Mouse (Mus musculus): ENCODE measurements around the gene Lgalsl.

Gene Lgalsl

DNA sequence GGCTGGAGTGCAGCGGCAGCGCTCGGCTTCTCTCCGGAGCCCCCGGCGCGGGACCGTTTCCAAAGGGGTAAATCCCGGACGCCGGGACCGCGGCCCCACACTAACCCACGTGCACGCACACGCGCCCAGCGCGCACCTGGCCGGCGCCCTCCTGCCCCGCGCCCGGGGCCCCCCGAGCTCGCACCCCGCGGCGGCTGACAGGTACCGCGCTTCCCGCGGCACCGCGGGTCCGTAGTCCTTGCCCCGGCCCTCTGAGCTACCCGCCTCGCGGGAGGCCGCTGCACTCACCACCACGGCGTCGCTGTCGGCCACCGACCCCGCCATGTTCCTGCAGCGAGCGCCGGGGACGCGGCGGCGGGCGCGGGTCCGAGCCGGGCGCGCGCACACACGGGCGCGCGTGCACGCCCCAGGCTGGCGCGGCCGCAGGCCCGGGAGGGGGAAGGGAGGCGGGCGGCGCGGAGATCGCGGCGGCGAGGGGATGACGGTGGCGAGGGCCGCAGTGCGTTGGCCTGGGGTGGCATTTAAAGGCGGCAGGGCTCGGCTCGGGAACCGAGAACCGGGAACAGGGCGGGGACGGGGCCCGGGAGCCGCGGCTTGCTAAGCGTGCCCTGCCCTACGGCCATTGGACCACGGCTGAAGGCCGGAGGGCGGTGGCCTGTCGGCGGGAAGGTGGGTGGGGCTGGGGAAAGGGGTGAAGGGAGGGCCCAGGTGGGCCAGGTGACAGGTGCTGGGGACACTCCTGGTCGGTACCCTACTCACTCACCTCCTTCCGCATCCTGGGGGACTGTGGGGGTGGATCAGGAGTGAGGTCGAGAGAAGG lies at the start of gene Lgalsl:
Gene Lgalsl, minus strand, starts transcription at position 371 of the 820 bp plus-strand sequence.
- peak; percentile 86 for DNase-seq

- DNase-seq: no peak
Measured at GRCm38 (mm10) chr11:20878644-20879043, 47.8 kb upstream of the Lgalsl start.

GRCm38 (mm10) chr11:20877578-20878096 lies 46.8 kb upstream of the Lgalsl start:
- DNase-seq: no peak

DNA sequence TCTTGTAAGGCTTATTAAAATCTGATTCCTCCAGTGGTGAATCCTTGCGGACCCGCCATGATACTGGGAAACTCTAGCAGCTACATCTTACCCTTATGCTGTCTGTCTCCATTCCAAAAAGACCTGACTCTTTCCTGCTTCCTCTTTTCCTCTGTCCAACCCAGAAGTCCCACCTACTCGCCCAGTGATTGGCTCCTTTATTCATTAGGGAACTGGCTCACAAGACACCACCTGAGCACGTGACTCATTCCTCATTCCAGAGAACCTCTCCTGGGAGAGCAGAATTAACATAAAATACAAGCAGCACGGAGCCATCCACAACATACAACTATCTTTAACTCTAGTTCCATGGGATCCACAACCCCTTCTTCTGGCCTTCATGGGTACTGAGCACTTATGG lies 42.5 kb upstream of the Lgalsl start:
- DNase-seq: no peak

DNA sequence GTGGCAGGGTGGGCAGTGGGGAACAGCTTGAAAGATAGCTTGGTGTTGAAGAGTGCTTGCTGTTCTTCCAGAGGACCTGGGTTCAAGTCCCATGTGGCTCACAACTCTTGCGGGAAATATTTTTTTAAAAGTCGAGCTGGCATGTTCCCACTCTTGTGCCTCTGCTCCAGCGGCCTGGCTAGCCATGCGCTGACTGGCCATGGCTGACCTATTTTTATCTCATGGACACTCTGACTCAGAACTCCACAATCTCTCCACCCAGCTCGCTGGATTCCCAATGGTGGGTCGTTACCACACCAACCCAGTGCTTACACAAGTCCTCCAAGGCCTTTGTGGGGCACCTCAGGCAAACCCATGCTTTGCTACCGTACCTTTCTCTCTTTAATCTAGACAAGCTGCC lies 42.1 kb upstream of the Lgalsl start:
- no peak for DNase-seq

DNA sequence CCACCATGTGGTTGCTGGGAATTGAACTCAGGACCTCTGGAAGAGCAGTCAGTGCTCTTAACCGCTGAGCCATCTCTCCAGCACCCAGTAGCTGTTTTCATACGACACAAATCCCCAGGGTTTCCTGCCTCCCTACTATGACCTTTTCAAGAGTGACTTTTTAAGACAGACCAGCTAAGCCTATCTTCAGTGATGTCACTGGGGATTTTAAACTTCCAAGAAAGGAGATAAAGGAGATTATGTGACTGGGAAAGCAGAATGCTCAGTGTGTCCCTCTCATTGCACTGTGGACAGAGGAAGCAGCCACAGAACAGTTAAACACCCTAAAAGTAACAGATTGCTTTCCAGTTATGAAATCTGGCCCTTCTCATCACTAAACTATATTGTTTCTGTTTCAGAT lies 41.6 kb upstream of the Lgalsl start:
- DNase-seq: no peak

- no peak for DNase-seq
Measured at GRCm38 (mm10) chr11:20869927-20870326, 39.1 kb upstream of the Lgalsl start.

DNA sequence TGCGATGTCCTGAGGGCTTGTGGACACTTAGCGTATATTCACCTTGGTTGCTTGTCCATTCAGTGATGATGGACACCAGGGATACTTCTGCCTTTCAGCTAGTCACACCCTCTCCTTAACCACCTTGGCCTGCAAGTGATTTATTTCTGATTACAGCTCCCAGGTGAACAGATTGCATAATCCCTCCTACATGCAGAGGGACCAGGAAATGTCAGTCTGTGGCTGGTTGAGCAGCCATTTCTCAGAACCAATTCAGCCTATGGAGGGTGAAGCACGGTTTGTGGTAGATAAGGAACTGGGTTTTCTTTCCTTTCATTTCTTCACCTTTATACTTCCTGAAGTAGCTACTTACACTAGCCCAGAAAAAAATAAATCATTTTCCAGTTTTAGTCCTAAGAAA lies 34.6 kb upstream of the Lgalsl start:
- DNase-seq: no peak

DNA sequence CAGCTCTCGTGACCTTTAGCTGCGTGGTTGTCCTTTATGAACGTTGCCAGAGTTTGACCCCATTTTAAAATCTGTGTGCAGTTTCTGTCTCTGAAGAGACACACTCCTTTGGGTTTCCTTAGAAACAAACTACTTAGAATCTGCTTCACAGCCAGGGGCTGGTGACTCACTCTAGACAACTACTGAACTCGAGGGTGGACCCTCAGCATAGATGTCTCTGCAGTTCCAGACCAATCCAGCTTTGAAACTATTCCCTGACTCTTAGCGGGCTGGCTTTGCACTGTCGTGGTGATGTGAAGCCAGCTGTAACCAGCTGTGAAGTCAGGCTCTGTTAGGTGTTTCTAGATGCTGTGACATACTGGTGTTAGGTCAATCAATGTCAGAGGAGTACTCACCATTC lies 33.8 kb upstream of the Lgalsl start:
- no peak for DNase-seq

DNA sequence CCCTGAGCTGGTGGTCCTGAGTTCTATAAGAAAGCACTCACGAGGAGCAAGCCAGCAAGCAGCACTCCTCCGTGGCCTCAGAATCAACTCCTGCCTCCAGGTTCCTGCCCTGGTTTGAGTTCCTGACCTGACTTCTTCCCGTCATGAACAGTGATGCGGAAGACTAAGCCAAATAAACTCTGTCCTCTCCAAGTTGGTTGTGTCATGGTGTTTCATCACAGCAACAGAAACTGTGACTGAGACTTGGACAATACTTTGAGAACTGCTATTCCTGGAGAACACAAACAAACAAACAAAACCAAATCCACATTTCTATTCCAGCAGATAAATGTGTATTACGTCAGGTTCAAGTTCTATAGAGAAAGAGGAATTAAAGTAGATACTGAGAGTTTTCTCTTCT lies 31.2 kb upstream of the Lgalsl start:
- DNase-seq: no peak

GRCm38 (mm10) chr11:20860351-20860750 lies 29.5 kb upstream of the Lgalsl start:
- DNase-seq: no peak

- DNase-seq: peak; percentile 45
Measured at GRCm38 (mm10) chr11:20859858-20860257, 29.0 kb upstream of the Lgalsl start.

- peak; percentile 90 for DNase-seq
Measured at GRCm38 (mm10) chr11:20858921-20859668, 28.2 kb upstream of the Lgalsl start.

GRCm38 (mm10) chr11:20857921-20858320 lies 27.1 kb upstream of the Lgalsl start:
- no peak for DNase-seq

DNA sequence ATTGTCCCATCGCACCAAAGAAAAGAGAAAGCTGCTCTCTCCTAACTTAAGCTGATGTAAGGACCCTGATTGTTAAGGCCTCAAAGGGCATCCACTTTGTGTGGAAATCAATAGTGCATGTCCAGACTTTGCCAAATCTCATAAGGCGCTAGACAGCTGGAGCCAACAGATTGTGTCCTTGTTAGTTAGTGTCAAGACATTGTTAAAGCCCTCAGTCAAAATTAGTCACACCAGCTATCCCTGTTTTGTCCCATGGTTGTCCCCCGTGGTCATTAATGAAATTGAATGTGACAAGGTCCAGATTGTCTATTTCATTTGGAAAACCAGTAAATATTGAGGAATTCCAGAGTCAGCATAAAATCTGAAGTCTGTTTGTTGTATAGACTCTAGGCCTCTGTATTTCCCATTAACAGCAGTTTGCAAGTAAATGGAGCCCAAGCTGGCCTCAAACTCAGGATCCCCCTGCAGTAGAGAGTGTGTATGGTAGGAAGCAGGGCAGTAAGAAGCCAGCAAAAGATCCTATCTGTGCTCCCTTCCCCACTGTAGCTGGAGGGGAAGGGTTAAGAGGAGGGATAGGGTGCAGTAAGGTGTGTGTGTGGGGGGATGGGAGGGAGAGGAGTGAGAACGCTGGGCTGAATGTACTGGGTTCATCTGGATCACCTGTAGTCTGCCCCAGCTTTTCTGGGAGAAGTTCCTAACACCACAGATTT lies 23.3 kb upstream of the Lgalsl start:
- no peak for DNase-seq

GRCm38 (mm10) chr11:20850196-20850595 lies 19.3 kb upstream of the Lgalsl start:
- no peak for DNase-seq

DNA sequence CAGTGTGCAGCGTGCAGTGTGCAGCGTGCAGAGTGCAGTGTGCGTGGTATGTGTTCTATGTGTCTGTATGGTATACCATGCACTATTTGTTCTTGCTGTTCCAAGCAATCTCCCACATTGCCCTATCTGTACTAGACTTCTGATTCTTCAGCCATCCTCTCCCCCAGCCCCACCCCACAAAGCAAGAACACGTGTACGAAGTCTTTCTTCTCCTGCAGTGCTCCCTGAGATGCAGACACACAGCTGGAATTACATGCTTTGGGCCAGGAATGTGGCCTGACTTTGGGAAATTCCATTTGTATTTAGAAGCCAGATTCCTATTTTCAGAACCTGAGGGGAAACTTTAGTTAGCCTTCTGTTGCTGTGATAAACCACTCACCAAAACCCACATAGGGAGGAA lies 18.5 kb upstream of the Lgalsl start:
- no peak for DNase-seq

DNA sequence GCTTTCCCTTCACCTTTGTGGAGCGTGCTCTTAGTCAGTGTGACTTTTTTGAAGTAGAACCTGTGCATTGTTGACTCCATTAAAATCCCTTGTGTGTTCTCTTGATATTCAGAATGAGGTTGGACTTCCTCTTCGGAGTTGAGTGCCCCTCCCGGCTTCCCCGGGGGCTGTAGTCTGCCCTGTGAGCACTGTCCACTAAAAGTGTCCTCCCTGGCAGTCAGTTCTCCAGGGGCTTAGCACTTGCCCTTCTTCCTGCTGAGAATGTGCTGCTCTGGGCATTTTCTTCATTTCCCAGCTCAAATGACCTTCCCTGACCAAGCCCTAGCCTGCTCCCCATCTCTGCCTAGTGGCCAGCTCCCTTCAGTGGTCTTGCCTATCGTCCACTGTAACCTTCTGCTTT lies 6.5 kb upstream of the Lgalsl start:
- DNase-seq: peak; percentile 36

GRCm38 (mm10) chr11:20831600-20832137 lies 813 bp upstream of the Lgalsl start:
- peak; percentile 12 for DNase-seq

DNA sequence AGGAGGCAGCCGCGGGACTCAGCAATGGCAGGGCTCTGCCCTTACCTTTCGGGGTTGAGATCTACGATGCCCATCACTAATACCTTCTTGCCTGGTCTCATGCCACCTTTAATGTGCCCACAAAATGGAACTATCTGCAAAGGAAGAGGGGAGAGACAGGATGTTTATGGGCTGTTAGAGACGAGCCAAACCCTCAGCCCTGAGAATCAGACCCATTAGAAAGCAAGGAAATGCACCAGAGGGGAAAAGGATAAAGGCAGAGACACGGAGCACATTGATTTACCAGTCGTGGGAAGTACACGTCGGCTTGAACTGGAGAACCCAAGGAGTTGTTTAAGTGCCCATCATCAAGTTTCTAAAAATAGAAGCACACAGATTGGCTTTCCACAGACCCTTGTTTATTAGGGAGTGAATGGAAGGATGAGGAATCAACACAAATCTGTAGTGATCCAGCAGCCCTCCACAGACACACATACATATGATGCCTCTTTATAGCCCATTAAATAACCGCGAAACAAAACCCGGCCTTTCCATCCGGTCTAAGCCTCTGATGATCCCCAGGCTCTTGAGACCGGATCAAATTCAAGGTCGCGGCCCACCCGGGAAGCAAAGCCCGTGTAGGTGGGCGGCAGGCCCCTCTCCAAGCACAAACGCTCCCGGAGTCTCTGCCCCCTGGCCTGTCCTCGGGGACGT lies 717 bp downstream of the Lgalsl start:
- DNase-seq: no peak

DNA sequence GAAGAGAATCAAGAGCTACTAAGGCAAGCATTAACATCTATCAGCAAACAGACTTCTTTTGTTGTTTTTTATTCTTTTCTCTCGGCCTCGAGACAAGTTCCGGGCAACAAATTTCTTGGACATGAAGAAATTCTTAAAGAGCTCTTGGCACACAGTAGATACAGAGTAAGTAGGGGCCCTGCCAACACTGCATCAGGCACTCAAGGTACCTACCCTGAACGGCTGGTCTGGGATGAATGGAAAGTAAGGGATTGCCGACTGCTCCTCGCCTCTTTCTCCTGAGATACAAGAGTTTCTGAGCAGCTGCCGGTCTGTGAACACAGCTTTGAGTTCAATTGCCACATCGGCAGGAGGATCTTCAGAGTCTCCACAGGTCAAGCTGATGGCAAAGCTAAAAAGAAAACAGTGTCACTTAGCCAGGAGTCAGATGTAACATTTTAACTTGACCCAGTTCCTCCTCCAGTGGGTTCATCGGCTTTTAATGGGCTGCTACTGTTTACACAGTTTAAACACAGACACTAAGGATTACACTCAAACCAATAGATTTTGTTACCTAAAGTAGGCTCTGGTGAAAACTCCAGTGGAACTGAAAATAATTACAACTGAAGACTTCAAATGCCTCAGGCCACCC lies 1.7 kb downstream of the Lgalsl start:
- peak; percentile 41 for DNase-seq

DNA sequence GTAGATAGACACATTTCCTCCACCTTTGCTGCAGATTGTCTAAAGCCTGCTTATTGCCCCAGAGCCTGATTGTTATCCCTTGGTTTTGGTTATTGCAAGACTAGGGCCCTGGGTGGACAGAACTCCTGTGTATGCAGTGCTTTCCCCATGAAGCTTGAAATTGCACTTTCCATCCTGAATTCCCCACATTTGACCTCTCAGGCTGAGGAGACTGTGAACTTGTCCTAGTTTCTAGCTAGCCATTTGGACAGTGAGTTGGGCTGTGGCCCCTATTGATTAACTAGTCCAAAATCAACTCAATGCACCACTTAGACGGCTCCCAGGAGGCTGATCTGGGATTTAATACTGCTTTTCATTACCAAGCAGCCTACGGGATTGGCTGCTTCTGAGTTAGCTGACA lies 6.9 kb downstream of the Lgalsl start:
- DNase-seq: no peak

Measured in kidney, postnatal 14 days (tissue).